Mouse (Mus musculus) hindbrain, postnatal 0 days (tissue): ENCODE measurements around the gene Slc22a14. TPM values are rescaled to one million over a fixed set of nuclear protein-coding genes. Genes with fewer than 3 reads are reported as not detected.

Experiments used
- ATAC-seq: fragments of 200-750 bp; cut with Nextera tagmentation; 2 replicates; pipeline ENCODE4 v1.8.0; 2017; ENCODE audit warnings: mild to moderate bottlenecking, moderate TSS enrichment, moderate library complexity
- DNase-seq: peaks from one replicate; pipeline ENCODE4 v3.0.0-alpha.2; 2015; ENCODE audit warnings: low spot score
- H3K27ac ChIP-seq: fragments of 300-500 bp; sonication (generic); 2 replicates; pipeline ENCODE4 v1.5.1; 2014; ENCODE audit warnings: mild to moderate bottlenecking
- H3K27me3 ChIP-seq: fragments of 300-500 bp; sonication (generic); 2 replicates; pipeline ENCODE4 v1.6.1; 2014; ENCODE audit warnings: low read length, mixed read lengths; ENCODE audit not compliant: insufficient read depth
- H3K36me3 ChIP-seq: fragments of 300-500 bp; sonication (generic); 2 replicates; pipeline ENCODE4 v1.6.1; 2014; ENCODE audit warnings: low read length, mixed read lengths; ENCODE audit not compliant: insufficient read depth
- H3K4me1 ChIP-seq: fragments of 300-500 bp; sonication (generic); 2 replicates; pipeline ENCODE4 v1.6.1; 2014; ENCODE audit warnings: antibody characterized with exemption, low read length, mixed read lengths; ENCODE audit not compliant: insufficient read depth
- H3K4me2 ChIP-seq: fragments of 300-500 bp; sonication (generic); 2 replicates; pipeline ENCODE4 v1.6.1; 2014; ENCODE audit warnings: low read depth, mild to moderate bottlenecking, low read length, moderate library complexity, mixed read lengths
- H3K4me3 ChIP-seq: fragments of 300-500 bp; sonication (generic); 2 replicates; pipeline ENCODE4 v1.5.1; 2014; ENCODE audit warnings: low read length
- H3K9ac ChIP-seq: fragments of 300-500 bp; sonication (generic); replicated peaks from 2 replicates; pipeline ENCODE4 v1.6.1; 2014; ENCODE audit warnings: mild to moderate bottlenecking, low read length, moderate library complexity, mixed read lengths
- H3K9me3 ChIP-seq: fragments of 300-500 bp; sonication (generic); 2 replicates; pipeline ENCODE4 v1.6.1; 2016; ENCODE audit warnings: low read length, mixed read lengths
- CTCF ChIP-seq: IDR thresholded peaks from 2 replicates; pipeline ENCODE4 v1.5.1; 2016; ENCODE audit warnings: antibody characterized with exemption, control low read depth, low read depth
- WGBS: fragments of 180-500 bp; shearing (Covaris S2); extraction: QIAGEN DNeasy Blood & Tissue Kit; methylation state at CpG from one replicate; pipeline ENCODE4 v1.1.7; 2014; 5-methylcytosine and 5-hydroxymethylcytosine counted together
- polyA plus RNA-seq: library from polyadenylated mRNA; unstranded; fragments of >200 nt; fragmentation: Nextera tagmentation; extraction: Ambion mirVana; gene quantifications from 2 replicates; pipeline ENCODE4 v1.2.1, GENCODE M21; 2015
- total RNA-seq: library from RNA; depleted of rRNA; stranded (reverse); fragments of >200 nt; gene quantifications from 2 replicates; pipeline ENCODE4 v1.2.3, GENCODE M21; 2014

Slc22a14 gene
- total and polyA plus RNA-seq, 2 experiments from 2014 or later = not detected

DNA sequence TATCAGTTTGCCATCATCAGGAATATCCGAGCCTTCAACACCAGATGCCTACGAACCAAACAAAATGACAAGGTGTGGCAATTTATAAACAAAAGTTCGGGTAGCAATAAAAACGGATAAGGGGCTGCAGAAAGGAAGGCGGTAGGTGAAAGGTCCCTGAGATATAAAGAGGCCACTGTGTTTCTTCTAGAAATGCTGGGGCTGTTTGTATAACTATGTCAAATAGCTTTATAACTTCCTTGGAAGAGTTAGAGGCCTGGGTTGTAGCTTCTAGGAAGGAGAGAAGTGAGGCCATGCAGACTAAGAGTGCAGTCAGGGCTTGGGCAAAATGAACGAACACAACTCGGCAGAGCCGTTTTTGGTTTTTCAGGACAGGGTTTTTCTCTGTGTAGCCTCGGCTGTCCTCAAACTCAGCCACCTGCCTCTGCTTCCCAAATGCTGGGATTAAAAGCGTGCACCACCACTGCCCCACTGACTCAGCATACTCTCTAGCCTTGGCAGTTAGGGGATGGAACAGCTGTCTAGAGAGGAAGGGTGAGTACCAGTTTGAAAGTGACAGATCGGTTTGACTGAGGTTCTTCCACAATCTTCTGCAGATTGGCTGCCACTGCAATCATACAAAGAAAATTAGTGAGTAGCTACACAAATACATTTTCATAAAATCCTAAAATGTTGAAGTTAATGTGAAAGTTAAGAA lies 124.0 kb downstream of the Slc22a14 start:
- WGBS = 90% methylated on average over 11 of the region's 11 CpGs
- ATAC-seq = no peak
- Histone ChIP-seq H3K36me3 (peaks cover 36% of the 10 kb centered on the region; the same call in 1 of the 2 replicates), H3K4me1 (no peaks in the 10 kb centered on the region), H3K9ac (no peak overlapping the region), H3K27me3 (no peaks in the 10 kb centered on the region), H3K4me3 (no peak overlapping the region), H3K4me2 (no peak overlapping the region), H3K9me3 (no peaks in the 10 kb centered on the region), H3K27ac (no peak overlapping the region)
- TF ChIP-seq CTCF = no peak
- no peak for DNase-seq

DNA sequence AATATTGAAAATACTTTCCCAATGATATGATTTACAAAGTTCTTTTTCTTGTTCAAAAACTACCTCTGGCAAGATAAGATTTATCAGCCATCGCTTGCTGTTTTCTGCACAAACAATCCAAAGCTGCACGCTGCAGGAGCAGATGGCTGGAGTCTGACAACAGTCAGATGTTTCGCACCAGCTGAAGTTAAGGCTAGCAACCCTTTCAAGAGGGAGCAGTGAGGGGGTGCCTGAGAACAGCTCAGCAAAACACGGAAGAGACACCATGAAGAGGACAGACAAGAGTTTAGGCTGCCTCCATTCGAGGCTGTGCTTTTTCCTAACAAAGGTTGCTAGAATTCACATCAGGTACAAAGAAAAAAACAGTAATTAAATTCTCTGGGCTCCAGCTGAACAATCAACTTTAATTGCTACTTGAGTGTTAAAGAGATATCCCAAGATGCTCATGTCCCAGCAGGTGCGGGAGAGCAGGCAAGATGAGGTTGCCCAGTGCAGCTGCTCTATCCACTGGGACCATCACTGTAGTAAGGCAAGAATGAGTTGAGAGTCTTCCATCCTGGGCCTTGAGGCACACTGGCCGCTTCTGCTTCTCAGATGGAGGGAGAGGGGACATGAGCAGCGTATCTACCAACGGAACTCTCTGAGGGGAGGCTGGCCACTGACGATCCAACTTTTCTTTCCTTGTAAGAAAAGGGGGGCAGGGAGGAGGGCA lies 124.9 kb downstream of the Slc22a14 start:
- no peaks in the 10 kb centered on the region for H3K4me1 ChIP-seq
- H3K4me3 ChIP-seq = no peak overlapping the region
- H3K27me3 ChIP-seq = no peaks in the 10 kb centered on the region
- peaks cover 36% of the 10 kb centered on the region; the same call in 1 of the 2 replicates for H3K36me3 ChIP-seq
- H3K4me2 ChIP-seq = no peak overlapping the region
- no peak overlapping the region for H3K27ac ChIP-seq
- no peak for TF ChIP-seq CTCF
- no peaks in the 10 kb centered on the region for H3K9me3 ChIP-seq
- WGBS = 79% methylated on average over 10 of the region's 10 CpGs
- DNase-seq = no peak
- no peak for ATAC-seq
- H3K9ac ChIP-seq = no peak overlapping the region

DNA sequence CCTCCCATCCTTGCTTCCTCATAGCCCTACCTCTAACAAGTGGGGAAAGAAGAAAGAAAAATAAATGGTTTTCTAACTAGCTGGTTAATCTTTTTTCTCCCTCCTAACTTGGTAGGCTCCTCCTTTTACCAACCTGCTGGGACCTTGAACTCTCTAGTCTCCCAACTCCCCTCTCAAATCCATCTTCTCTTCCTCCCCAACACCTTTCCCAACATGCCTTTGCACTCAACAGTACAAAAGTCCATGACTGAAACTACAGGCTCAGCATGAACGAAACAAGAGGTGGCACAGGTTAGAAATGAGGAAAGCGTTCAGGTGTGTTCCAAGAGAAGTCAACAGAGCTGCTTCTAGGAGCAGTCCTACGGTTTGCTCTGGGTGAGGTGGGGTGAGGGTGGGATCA lies 126.1 kb downstream of the Slc22a14 start:
- Histone ChIP-seq H3K36me3 (peaks cover 36% of the 10 kb centered on the region; the same call in 1 of the 2 replicates), H3K4me3 (no peak overlapping the region), H3K4me2 (no peak overlapping the region), H3K4me1 (no peaks in the 10 kb centered on the region), H3K9me3 (no peaks in the 10 kb centered on the region), H3K9ac (no peak overlapping the region), H3K27ac (no peak overlapping the region), H3K27me3 (no peaks in the 10 kb centered on the region)
- TF ChIP-seq CTCF = no peak
- DNase-seq = no peak
- no peak for ATAC-seq
- WGBS = 98% methylated on average over 3 of the region's 3 CpGs

DNA sequence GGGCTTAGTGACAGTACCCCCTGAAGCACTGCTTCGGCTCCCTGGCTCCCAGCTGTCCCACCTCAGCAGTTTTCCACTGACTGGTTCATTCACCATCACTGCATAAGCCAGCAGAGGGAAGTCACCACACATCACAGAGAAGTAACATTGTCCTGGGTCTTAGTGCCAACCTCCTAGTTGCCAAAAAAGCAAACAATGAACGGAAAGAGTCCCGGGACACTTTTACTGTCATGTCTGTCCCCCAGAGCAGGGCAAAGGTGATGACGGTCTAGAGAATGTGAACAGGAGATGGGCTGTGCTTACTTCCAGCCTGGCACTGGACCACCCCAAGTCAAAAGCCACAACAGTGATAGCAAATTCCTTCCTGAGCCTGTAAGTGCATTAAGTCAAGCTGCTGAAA lies 126.6 kb downstream of the Slc22a14 start:
- H3K4me3 ChIP-seq = no peak overlapping the region
- no peak overlapping the region for H3K4me2 ChIP-seq
- TF ChIP-seq CTCF = no peak
- H3K9me3 ChIP-seq = no peaks in the 10 kb centered on the region
- DNase-seq (no peak), ATAC-seq (no peak)
- no peak overlapping the region for H3K27ac ChIP-seq
- H3K4me1 ChIP-seq = no peaks in the 10 kb centered on the region
- peaks cover 36% of the 10 kb centered on the region; the same call in 1 of the 2 replicates for H3K36me3 ChIP-seq
- H3K9ac ChIP-seq = no peak overlapping the region
- WGBS = 92% methylated on average over 4 of the region's 4 CpGs
- H3K27me3 ChIP-seq = no peaks in the 10 kb centered on the region

DNA sequence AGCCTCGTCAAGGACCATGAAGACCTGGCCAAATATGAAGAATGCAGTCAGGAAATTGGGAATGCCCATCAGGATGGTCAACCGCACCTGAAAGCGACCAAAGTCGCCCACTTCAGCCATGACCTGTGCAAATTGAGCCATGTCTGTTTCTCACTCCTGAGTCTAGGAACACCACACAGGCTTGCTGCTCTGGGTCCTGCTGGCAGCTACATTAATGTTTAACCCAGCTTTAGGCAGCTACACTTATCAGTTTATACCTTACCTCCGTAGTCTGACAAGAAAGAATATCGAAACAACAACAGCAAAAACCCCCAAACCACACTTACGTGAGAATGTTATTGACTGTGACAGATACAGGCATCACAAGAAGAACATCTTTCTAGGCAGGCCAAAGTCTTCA lies 133.8 kb downstream of the Slc22a14 start:
- Histone ChIP-seq H3K4me3 (no peak overlapping the region), H3K36me3 (0 out of 2 replicates have a peak, but pooled peaks cover 5% of the 10 kb centered on the region), H3K9ac (no peak overlapping the region), H3K27ac (no peak overlapping the region), H3K4me2 (no peak overlapping the region), H3K27me3 (no peaks in the 10 kb centered on the region), H3K4me1 (no peaks in the 10 kb centered on the region), H3K9me3 (no peaks in the 10 kb centered on the region)
- no peak for ATAC-seq
- DNase-seq = no peak
- TF ChIP-seq CTCF = no peak
- WGBS = 93% methylated on average over 7 of the region's 7 CpGs

DNA sequence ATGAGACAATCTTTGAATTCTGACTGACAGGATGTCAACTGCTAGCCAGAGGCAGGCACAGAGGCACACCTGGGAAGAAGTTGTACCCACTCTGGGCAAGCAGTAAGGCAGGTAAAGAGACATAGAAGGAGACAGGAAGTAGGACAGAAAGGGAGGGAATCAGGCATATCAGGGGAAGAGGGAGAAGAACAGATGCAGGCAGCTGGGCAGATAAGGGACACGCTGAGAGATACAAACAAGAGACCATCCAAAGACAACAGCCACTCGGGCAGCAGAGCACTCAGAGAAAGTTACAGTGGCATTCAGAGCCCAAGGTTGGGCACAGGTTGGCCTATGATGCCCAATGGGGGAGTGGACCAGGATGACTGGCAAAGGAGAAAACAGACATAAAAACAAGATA lies 134.5 kb downstream of the Slc22a14 start:
- DNase-seq (no peak), ATAC-seq (no peak)
- no peak overlapping the region for H3K27ac ChIP-seq
- H3K4me2 ChIP-seq = no peak overlapping the region
- no peaks in the 10 kb centered on the region for H3K4me1 ChIP-seq
- H3K27me3 ChIP-seq = no peaks in the 10 kb centered on the region
- H3K4me3 ChIP-seq = no peak overlapping the region
- no peak overlapping the region for H3K9ac ChIP-seq
- H3K36me3 ChIP-seq = 0 out of 2 replicates have a peak, but pooled peaks cover 5% of the 10 kb centered on the region
- H3K9me3 ChIP-seq = no peaks in the 10 kb centered on the region
- 97% methylated on average over 2 of the region's 2 CpGs for WGBS
- no peak for TF ChIP-seq CTCF

DNA sequence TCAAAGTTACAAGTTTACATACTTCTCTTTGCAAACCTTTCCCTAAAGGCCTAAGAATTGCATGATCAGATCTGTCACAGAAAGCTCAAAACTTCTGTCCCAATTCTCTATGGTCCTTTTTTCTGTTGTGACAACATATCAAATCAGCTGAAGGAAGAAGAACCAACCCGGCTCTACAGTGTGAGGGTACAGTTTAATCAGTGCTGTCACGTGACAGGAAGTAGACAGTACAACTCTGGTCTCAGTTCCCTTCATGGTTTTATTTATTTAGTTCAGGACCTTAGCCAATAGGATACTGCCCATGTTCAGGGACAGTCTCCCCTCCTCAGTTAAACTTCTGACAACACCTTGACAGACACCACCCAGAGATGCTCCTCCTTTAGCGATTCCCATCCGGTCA lies 145.1 kb downstream of the Slc22a14 start:
- no peaks in the 10 kb centered on the region for H3K4me1 ChIP-seq
- H3K9me3 ChIP-seq = no peaks in the 10 kb centered on the region
- H3K27ac ChIP-seq = no peak overlapping the region
- H3K4me3 ChIP-seq = no peak overlapping the region
- no peak for DNase-seq
- WGBS = 93% methylated on average over 4 of the region's 4 CpGs
- H3K4me2 ChIP-seq = no peak overlapping the region
- no peak overlapping the region for H3K9ac ChIP-seq
- no peak for TF ChIP-seq CTCF
- no peak for ATAC-seq
- no peaks in the 10 kb centered on the region for H3K27me3 ChIP-seq
- peaks cover 5% of the 10 kb centered on the region; the same call in 1 of the 2 replicates for H3K36me3 ChIP-seq
